Mouse (Mus musculus): ENCODE measurements around the gene Tmprss9.
A peak's percentile ranks its signal among the peaks of the same experiment; 100 is the strongest.

Tmprss9 gene

DNA sequence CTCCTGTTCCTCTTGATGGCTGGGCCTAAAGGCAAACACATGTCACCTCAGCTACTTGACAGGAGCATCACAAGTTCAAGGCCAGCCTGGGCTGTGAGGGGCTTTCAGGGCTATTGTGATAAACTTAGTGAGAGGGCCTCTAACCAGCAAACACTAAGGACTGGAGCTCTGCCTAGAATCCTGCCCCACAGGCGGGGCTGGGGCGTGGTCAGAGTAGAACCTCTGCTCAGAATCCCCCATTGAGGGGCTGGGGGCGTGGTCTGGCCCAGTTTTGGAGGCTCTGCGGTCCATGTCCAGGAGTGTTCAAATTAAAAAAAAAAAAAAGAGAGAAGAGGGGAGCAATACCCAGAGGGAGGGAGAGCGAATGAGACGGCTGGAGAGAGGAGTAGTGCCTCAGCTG lies 24.0 kb downstream of the Tmprss9 start:
- no peak for DNase-seq

- no peak for DNase-seq
Observed at GRCm38 (mm10) chr10:80896581-80897485, 25.2 kb downstream of the Tmprss9 start.

DNA sequence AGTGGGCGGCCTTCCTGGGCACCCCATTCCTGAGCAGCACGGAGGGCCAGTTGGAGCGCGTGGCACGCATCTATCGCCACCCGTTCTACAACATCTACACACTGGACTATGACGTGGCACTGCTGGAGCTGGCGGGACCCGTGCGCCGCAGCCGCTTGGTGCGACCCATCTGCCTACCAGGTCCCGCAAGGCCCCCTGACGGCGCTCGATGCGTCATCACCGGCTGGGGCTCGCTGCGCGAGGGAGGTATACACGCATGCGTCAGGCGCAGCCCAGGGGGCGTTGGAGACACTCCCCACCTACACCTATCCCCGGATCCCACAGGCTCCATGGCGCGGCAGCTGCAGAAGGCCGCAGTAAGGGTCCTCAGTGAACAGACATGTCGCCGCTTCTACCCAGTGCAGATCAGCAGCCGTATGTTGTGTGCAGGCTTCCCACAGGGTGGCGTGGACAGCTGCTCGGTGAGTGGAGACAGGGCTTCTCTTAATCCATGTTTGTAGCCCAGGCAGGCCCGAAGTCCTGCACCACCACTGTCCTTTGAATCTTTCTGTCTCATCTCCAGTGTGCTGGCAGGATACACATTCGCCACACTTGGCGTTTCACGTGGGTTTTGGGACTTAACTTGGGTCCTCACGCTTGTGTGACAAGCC lies 26.3 kb downstream of the Tmprss9 start:
- DNase-seq, result peak; percentile 77

- DNase-seq, result no peak
Observed at GRCm38 (mm10) chr10:80899074-80899473, 27.4 kb downstream of the Tmprss9 start.

DNA sequence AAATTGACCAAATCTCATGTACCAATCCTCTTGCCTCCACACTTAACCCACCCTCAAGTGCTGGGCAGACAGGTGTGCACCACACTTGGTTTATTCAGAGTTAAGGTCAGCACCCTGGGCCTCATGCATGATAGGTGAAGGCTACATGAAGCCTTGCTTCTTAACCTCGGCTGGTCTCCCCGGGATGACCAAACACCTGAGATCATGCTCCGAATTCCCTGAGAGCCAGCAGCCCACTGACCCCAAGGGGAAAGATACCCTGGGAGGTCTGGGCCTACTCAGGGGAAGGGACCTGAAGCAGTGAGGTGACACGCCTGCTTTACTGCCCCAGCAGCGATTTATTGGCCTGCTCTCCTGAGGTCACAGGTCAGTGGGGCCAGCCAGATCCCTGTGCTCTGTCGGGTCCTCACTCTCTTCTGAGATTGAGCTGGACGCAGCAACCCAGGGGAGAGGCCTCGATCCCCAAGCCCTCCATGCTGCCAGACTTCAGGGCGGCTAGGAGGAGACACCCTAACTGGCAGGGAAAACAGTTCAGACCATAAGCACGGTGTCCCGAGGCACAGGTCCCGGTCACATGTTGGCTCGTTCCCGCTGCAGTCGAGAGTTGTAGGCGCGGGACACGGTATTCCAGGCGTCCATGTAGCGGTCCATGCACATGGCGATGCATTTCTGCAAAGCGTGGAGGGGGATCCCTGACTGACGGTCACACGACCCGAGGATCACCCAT lies 28.1 kb downstream of the Tmprss9 start:
- no peak for DNase-seq

DNA sequence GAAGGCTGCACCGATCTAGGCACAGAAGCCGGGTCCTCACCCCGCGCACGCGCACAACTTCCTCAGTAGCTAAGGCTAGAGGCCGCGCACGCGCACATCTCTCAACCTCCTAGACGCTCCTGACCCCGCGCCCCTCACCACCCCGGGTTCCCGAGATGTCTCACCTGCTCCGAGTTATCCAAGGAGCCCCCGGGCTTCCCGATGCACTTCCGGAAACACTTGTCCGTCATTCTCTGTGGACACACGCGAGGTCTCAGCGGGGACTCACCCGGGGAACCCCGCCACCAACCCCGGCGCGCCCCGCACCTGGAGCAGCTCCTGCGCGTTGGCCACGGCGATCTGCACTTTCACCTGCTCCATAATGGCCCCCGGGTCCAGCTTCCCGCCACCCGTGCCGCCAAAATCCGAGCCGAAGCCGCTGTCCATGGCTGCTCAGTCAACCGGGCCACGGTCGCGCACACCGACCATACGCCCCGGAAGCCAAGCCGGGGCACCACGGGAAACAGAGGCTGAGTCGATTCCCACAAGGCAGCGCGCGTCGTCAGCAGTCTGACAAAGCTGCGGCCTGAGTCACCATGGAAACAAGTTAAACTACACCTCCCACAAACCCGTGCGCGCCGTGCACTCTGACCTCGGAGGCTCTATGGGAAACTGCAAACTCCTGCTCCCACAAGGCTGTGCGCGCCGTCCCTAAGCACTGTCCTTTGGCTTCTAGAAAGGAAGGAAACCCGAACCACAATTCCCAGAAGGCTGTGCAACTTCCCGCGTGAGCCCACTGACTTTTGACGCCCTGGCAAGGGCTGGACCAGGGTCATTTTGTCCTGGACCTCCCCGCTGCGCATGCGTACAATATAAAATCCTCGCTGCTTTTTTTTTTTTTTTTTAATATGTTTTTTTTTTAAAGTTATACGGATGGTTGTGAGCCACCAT lies 28.9 kb downstream of the Tmprss9 start, which contains the start of gene Timm13:
TSS of gene Timm13 (minus strand) at position 652 of the 930 bp plus-strand sequence.
- DNase-seq, result peak; percentile 99

DNA sequence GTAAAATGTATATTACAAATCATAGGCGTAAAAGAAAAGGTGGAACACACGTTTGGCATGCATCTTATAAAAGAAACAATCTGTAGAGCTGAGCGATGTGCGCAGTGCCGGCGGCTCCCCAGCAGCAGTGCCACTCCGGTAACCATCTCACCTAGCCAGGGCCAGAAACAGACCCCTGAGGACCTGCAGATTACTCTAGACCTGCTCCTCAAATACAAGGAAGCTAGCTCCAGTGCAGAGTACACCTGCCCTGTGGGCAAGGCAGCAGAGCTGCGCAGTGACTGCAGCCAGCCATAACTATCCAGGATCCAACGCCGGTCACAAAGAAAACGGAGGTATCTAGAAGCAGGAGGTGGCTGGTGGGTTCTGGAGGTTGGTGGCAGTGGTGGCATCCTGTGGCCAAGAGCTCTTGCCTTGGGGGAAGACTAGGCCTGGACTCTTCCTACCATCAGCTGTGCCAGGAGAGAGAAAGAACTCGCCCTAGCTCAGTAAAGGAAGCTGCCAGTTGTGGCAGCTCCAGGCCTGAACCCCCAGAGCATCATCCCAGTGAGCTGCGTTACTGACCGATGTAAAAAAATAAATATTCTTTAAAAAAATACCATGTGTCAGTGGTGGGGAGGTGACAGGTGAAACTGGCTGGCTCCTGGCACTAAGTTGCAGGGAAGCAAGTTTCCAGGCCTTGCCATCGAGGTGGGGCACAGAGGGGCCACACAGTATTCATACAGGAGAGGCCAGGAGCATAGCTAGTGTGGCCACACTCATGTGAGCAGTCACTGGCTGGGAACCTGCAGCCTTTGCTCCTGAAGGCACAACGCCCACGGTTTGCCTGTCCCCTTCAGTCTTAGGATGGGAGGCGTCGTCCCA lies 30.0 kb downstream of the Tmprss9 start:
- DNase-seq, result no peak

DNA sequence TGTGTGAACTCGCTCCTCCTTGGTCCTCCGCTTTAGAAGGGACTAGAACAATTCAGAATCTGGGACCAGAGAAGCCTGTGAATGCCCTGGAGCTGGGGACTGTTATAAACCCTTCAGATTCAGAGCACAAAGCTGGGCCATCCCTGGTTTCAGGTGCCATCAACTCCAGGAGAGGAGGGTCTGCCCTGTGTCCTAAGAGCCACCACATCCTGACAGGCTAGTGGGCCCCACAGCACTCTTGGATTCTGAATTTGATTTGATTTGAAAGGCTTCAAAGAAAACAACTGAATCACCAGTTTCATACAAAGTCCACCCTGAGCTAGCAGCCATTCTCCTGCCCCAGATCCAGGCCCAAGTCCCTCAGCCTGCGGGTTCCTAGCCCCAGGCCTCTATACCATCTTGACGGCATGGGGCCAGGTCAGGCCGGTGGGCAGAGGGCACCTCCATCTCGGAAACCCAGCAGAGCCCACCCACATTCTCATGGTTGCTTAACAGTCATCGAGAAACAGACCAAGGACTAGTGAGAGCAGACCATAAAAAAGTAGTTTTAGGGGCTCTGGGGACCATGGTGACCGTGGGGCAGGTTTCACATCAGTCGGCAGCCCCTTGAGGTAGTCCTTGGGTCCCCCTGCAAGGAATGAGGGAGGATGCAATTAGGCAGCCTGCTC lies 30.8 kb downstream of the Tmprss9 start:
- no peak for DNase-seq

DNA sequence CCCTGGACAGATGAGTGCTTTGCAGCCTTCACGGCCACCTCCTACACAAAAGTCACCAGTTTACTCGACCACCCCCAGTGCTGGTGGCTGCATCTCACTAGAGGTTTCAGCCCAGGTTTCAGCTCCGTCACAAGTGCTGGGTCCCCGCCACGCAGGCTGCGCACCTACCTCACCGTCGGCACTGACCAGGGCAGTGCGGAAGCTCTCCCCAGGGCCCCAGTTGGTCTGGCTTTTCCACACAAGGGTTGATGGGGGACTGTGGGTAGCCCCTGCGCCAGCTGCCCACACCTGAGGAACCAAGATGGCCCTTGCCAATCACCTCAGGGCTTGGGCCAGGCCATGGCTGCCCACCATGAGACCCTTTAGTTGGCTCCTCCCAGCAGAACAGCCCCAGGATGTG lies 31.6 kb downstream of the Tmprss9 start:
- no peak for DNase-seq

- DNase-seq, result no peak
Observed at GRCm38 (mm10) chr10:80904004-80904693, 32.5 kb downstream of the Tmprss9 start.

DNA sequence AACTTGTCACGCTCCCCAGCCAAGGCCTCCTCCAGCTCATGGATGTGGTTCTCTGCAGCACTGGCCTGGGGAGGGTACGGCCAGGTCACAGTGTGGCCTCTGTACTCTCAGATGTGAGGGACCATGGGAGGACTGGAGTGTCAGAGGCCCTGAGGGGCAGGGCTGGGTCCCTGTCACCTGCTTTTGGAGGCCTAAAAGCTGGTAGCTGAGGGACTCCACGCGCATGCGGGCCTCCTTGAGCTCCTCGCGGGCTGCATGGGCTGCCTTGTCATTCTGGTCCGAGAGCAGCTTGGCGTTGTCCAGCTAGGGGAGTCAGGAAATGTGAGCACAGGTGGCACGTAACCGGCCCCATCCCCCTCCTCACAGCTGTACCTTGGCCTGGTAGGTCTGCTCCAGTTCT lies 33.1 kb downstream of the Tmprss9 start:
- DNase-seq, result no peak

DNA sequence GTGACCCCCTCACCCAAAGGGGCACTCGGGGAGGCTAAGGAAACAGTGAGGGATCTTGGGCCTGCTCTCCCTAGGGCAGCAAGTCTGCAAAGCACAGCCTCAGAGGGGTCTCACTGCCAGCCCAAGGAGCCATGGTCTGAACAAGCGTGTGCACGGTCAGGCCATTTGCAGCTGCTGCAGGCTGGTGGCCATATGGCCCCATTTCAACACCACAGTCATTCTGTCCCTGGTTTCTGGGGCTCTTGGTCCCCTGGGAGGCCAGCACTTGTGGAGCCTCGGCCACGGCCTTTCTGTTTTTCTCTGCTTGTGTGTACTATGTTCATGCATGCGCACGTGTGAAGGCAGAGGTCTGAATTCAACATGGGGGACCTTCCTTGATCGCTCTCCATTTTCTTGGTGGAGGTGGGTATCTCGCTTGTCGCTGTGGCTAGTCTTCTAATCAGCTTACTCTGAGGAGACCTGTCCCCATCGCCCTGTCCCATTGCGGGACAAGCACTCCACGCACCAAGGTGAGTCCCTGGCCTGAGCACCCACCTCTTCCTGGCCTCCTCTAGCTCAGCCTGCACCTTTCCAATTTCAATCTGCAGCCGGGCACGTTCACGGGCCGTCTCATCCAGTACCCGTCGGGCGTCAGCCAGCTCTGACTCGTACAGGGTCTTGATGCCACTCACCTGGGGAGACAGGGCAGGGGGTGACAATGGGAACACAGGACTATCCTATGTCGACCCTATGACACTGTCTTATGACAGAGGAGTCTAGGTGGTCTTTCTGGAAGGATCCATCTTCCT lies 37.9 kb downstream of the Tmprss9 start:
- no peak for DNase-seq

DNA sequence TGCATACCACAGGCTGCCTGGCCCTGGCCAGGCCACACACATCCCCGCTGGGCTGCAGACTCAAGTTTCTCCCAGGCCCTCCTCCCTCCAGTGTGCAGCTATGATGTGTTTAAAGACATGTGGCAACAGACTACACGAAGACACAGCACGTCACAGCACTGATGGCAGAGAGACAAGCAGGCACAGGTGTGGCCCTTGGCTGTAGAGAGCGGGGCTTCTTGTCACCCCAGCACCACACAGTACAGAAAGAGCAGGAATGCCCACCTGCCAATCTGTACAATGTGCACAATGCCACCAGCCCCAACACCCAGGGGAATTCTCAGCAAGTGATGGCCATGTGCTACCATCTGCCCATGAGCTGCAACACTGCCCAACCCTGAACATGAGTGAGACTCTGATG lies 39.7 kb downstream of the Tmprss9 start:
- DNase-seq, result no peak

DNA sequence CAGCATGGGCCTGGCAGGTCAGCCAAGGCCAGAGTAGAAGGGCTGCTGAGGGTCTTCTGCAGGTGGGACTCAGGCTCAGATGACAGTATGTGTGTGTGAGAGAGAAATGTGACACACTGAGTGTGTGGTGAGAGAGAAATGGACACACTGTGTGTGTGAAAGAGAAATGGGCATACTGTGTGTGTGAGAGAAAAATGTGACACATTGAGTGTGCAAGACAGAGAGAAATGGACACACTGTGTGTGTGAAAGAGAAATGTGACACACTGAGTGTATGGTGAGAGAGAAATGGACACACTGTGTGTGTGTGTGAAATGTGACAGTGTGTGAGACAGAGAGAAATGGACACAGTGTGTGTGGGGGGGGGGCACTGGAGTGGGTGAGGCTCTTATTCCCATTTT lies 40.2 kb downstream of the Tmprss9 start:
- no peak for DNase-seq

- no peak for DNase-seq
Observed at GRCm38 (mm10) chr10:80913364-80914011, 41.8 kb downstream of the Tmprss9 start.

GRCm38 (mm10) chr10:80914253-80914656 lies 42.6 kb downstream of the Tmprss9 start:
- DNase-seq, result no peak

- DNase-seq, result no peak
Observed at GRCm38 (mm10) chr10:80915260-80915659, 43.6 kb downstream of the Tmprss9 start.

- no peak for DNase-seq
Observed at GRCm38 (mm10) chr10:80915736-80916135, 44.1 kb downstream of the Tmprss9 start.

DNA sequence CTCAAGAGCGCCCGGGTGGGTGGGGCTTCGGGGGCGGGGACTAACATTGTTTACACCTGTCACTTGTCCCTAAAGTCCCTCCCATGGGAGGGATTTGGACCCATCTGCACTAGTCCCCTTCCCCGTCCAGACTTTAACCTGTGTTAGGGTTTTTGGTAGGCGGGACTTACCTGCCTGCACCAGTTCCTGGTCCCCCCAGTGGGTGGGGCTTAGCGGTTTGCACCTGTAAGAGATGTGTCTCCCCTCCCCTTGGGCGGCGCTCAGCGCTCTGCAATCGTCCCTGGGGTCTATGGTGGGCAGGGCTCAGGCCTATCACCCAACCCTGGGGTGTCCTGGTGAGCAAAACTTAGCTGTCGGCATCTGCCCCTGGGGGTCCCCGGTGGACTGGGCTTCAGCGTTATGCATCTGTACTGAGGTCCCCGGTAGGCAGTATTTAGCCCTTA lies 45.7 kb downstream of the Tmprss9 start:
- DNase-seq, result no peak
